Mouse (Mus musculus) heart, embryonic 12.5 days (tissue): ENCODE data around the gene Vps8. TPM values are rescaled to one million over a fixed set of nuclear protein-coding genes. Genes with fewer than 3 reads are reported as not detected.

Source experiments
- ATAC-seq: fragments of 200-750 bp; cut with Nextera tagmentation; 2 replicates; pipeline ENCODE4 v1.8.0; 2017; ENCODE audit warnings: moderate TSS enrichment, moderate library complexity; ENCODE audit not compliant: insufficient number of reproducible peaks, low FRiP score
- H3K27ac ChIP-seq: fragments of 300-500 bp; sonication (generic); 2 replicates; pipeline ENCODE4 v1.5.1; 2016; ENCODE audit warnings: mild to moderate bottlenecking, moderate library complexity; ENCODE audit not compliant: poor library complexity, severe bottlenecking
- H3K27me3 ChIP-seq: fragments of 300-500 bp; sonication (generic); replicated peaks from 2 replicates; pipeline ENCODE4 v1.6.1; 2016; ENCODE audit warnings: mild to moderate bottlenecking, moderate library complexity
- H3K36me3 ChIP-seq: fragments of 300-500 bp; sonication (generic); 2 replicates; pipeline ENCODE4 v1.6.1; 2016; ENCODE audit warnings: mild to moderate bottlenecking, moderate library complexity
- H3K4me1 ChIP-seq: fragments of 300-500 bp; sonication (generic); replicated peaks from 2 replicates; pipeline ENCODE4 v1.6.1; 2016; ENCODE audit warnings: mild to moderate bottlenecking
- H3K4me2 ChIP-seq: fragments of 300-500 bp; sonication (generic); 2 replicates; pipeline ENCODE4 v1.6.1; 2016; ENCODE audit warnings: mild to moderate bottlenecking, moderate library complexity
- H3K4me3 ChIP-seq: fragments of 300-500 bp; sonication (generic); 2 replicates; pipeline ENCODE4 v1.5.1; 2016; ENCODE audit warnings: mild to moderate bottlenecking
- H3K9ac ChIP-seq: fragments of 300-500 bp; sonication (generic); 2 replicates; pipeline ENCODE4 v1.6.1; 2016; ENCODE audit warnings: mild to moderate bottlenecking, moderate library complexity
- H3K9me3 ChIP-seq: fragments of 300-500 bp; sonication (generic); replicated peaks from 2 replicates; pipeline ENCODE4 v1.6.1; 2016; ENCODE audit warnings: mild to moderate bottlenecking, moderate library complexity
- WGBS: fragments of 180-500 bp; shearing (Covaris S2); methylation state at CpG from one replicate; pipeline ENCODE4 v1.1.7; 2016; 5-methylcytosine and 5-hydroxymethylcytosine counted together
- polyA plus RNA-seq: library from polyadenylated mRNA; unstranded; fragments of >200 nt; fragmentation: Nextera tagmentation; extraction: Ambion mirVana; gene quantifications from 2 replicates; pipeline ENCODE4 v1.2.1, GENCODE M21; 2016

Gene Vps8
- polyA plus RNA-seq, 1 experiment from 2014 or later: 29.2 TPM

DNA sequence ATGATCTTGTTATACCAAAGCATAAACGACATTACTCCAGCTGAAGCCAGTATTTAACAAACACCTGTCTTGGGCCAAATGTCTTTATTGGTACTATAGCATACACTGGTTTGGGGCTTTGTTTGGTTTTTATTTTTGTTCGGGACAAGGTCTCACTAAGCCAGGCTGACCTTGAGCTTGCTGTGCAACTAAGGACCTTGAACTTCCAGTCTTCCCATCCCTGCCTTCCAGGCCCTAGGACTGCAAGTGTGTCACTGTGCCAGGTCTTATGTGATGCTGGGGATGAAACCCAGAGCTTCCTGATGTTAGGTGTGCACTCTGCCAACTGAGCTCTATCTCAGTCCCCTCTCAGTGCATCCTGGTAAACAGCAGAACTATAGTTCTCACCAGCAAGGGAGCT, 168.6 kb downstream of the Vps8 start:
- ATAC-seq: no peak
- Histone ChIP-seq H3K27me3 (no peaks in the 10 kb centered on the region), H3K4me3 (no peak overlapping the region)

DNA sequence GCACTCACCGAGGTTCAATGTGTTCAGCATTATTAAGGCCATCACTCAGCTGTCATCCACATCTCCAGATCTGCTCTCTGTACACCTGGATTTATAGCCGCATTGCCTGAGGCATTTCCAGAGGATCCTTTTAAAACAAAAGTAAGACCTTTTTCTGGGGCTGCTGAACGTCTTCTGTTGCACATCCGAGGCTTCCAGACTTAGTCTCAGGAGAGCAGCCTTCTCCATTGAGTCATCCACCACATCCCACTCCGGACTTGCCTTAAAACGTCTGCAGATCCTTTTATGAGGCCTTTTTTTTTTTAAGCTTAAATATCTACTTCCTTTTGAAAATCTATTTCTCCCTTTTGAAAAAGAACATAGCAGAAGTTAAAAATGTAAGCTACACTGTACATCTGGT, 172.6 kb downstream of the Vps8 start:
- no peak overlapping the region for H3K4me2 ChIP-seq
- no peaks in the 10 kb centered on the region for H3K9me3 ChIP-seq
- H3K27ac ChIP-seq: no peak overlapping the region
- ATAC-seq: no peak
- no peaks in the 10 kb centered on the region for H3K36me3 ChIP-seq
- no peak overlapping the region for H3K4me3 ChIP-seq
- H3K4me1 ChIP-seq: 0 out of 2 replicates have a peak, but pooled peaks cover under 1% of the 10 kb centered on the region
- no peaks in the 10 kb centered on the region for H3K27me3 ChIP-seq
- WGBS: 80% methylated on average over 6 of the region's 6 CpGs
- no peak overlapping the region for H3K9ac ChIP-seq

More for the DNA sequence above, 168.6 kb downstream of the Vps8 start:
- Histone ChIP-seq H3K4me2 (no peak overlapping the region), H3K27ac (no peak overlapping the region), H3K36me3 (no peaks in the 10 kb centered on the region), H3K9ac (no peak overlapping the region), H3K9me3 (no peaks in the 10 kb centered on the region), H3K4me1 (0 out of 2 replicates have a peak, but pooled peaks cover 4% of the 10 kb centered on the region)
- 76% methylated on average over 2 of the region's 2 CpGs for WGBS

DNA sequence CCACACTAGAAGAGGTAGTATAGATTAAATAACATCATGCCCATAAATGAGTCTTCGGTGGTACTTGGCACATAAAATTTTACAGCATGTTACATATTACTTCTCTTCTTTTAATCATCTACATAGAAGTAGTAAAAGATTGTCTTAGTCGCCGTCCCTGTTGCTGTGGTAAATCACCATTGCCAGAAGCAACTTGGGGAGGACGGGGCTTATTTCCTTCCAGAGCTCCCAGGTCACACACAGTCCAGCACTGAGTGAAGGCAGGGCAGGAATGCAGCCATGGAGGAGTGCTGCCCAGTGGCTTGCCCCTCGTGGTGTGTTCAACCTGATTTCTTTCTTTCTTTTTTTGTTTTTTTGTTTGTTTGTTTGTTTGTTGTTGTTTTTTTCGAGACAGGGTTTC, 181.4 kb downstream of the Vps8 start:
- no peak overlapping the region for H3K4me3 ChIP-seq
- no peak for ATAC-seq
- no peaks in the 10 kb centered on the region for H3K27me3 ChIP-seq
- H3K9ac ChIP-seq: no peak overlapping the region
- H3K36me3 ChIP-seq: no peaks in the 10 kb centered on the region
- no peaks in the 10 kb centered on the region for H3K9me3 ChIP-seq
- WGBS: 81% methylated on average over 6 of the region's 6 CpGs
- H3K27ac ChIP-seq: no peak overlapping the region
- peaks cover 25% of the 10 kb centered on the region for H3K4me1 ChIP-seq
- no peak overlapping the region for H3K4me2 ChIP-seq

DNA sequence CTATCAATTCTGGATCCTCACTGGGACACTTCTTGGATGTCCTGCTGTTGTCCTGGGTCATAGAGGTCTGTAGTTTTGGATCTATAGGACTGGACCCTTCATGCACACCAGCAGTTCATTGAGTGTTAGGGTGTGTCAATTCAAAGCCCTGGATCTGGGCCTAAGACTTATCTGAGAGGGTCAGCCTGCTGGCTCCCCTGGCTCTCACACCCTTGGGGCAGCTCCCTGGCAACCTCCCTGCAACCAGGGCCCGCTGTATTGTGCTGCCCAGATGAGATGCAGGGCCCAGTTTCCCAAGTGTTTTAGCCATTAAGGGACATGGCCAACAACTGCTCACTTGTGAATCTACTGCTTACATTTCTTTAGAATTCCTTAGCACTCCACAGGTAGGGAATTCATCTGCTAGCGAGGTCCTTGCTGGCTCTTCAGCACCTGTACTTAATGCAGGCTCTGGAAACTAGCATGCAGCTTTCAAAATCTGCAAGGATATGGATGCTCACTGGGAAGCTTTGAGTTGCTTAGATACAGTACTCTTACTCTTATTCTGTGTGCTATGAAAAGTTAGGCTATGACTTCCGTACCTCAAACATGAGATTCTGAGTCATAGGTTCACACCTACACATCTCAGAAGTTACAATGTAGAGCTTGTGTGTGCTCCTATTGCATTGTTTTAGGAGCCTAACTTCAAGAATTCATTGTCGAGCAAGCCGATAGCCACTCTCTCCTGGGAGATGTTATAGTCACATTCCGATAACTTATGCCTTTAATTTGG, 183.5 kb downstream of the Vps8 start:
- Histone ChIP-seq H3K27ac (no peak overlapping the region), H3K27me3 (no peaks in the 10 kb centered on the region), H3K4me3 (no peak overlapping the region), H3K36me3 (no peaks in the 10 kb centered on the region), H3K9me3 (no peaks in the 10 kb centered on the region), H3K4me1 (peaks cover 25% of the 10 kb centered on the region), H3K4me2 (no peak overlapping the region), H3K9ac (no peak overlapping the region)
- ATAC-seq: no peak
- 87% methylated on average over 6 of the region's 6 CpGs for WGBS

DNA sequence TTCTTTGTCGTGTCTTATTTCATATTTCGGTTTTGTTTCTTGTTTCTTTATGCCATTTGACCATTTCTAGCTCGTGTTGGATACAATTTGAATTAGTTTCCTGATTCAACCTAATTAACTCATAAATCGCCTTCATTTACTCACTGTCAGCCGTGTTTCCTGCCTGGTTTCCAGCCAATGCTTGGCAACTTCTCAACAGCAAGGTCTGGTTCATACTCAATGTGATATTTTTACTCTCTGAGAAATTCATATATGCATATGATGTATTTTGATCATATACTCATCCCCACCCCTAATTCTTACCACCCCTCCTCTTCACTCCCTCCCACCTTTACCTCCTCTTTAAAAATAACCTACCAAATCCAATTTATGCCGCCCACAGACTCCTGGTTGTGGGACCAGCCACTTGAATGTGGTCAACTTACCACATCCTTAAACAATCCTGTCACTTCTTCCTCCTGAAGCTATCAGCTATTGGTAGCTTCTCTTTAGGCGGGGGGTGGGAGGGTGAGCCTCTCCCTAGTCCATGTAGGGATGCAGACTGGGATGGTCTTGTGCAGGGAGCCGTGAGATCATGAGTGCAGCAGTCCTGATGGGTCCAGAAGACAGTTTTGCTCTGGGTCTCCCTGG, 184.2 kb downstream of the Vps8 start:
- Histone ChIP-seq H3K27me3 (no peaks in the 10 kb centered on the region), H3K4me3 (no peak overlapping the region), H3K9ac (no peak overlapping the region), H3K4me1 (peaks cover 25% of the 10 kb centered on the region), H3K27ac (no peak overlapping the region; the same call in 1 of the 2 replicates), H3K36me3 (no peaks in the 10 kb centered on the region), H3K4me2 (no peak overlapping the region), H3K9me3 (no peaks in the 10 kb centered on the region)
- ATAC-seq: 0 out of 2 replicates have a peak, but pooled peaks have one; percentile 45
- 80% methylated on average over 8 of the region's 8 CpGs for WGBS

DNA sequence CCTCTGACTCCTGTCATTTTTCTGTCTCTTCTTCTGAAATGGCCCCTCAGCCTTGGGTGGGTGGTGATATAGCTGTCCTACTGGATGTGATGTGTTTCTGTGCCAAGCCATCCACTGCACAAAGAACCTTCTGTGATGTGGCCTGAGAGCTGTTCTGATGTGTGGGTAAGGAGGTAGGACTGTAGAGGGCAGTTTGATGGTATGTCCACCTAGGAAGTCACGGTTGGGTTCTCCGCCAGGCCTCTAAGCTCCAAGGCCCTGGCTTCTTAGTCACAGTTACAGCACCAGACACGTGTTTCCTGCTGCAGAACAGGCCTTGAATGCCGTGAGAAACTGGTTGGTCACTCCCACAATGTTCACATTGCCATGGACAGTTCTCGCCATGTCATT, 184.7 kb downstream of the Vps8 start:
- H3K4me2 ChIP-seq: no peak overlapping the region
- peak overlapping the region; percentile 86 for H3K27ac ChIP-seq
- H3K9me3 ChIP-seq: no peaks in the 10 kb centered on the region
- no peak overlapping the region for H3K4me3 ChIP-seq
- ATAC-seq: no peak
- H3K9ac ChIP-seq: no peak overlapping the region
- H3K4me1 ChIP-seq: peaks cover 25% of the 10 kb centered on the region
- WGBS: 62% methylated on average over 5 of the region's 5 CpGs
- no peaks in the 10 kb centered on the region; the same call in 1 of the 2 replicates for H3K36me3 ChIP-seq
- no peaks in the 10 kb centered on the region for H3K27me3 ChIP-seq

DNA sequence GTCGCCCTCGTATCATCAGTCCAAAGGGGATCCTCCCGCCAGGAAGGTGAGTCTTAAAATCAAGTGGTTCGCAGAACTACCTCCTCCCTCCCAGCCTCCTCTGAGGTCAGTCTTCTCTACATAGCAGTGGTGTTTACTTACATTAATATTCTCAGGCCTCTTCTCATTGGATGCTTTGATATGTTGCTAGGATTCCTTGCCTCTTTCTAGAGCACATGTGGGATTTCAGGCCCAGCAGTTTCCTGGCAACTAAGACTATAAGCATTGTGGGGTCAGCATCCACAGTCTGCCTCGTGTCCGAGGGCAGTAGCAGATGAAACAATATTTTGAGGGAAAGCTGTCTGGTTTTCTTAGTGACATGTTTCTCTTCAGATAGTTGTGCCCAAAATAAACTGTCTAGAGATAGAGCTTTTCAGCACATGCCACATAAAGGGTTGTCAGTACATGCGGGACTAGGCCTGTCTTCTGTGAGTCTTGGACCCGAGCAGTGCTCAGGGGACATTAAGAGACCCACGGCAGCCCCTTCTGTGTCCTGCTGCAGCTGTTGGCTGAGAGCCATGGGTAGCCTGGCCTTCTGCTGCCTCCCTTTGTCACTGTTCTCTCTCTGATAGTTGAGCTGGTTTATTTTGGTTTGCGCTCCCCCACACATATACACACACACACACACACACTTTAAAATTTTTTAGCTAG, 185.4 kb downstream of the Vps8 start:
- H3K4me3 ChIP-seq: no peak overlapping the region
- peaks cover 25% of the 10 kb centered on the region for H3K4me1 ChIP-seq
- no peaks in the 10 kb centered on the region for H3K27me3 ChIP-seq
- peak overlapping the region; percentile 86 for H3K27ac ChIP-seq
- no peaks in the 10 kb centered on the region for H3K9me3 ChIP-seq
- peak; percentile 79 for ATAC-seq
- H3K36me3 ChIP-seq: no peaks in the 10 kb centered on the region; the same call in 1 of the 2 replicates
- H3K4me2 ChIP-seq: no peak overlapping the region
- no peak overlapping the region for H3K9ac ChIP-seq
- 37% methylated on average over 10 of the region's 10 CpGs for WGBS

DNA sequence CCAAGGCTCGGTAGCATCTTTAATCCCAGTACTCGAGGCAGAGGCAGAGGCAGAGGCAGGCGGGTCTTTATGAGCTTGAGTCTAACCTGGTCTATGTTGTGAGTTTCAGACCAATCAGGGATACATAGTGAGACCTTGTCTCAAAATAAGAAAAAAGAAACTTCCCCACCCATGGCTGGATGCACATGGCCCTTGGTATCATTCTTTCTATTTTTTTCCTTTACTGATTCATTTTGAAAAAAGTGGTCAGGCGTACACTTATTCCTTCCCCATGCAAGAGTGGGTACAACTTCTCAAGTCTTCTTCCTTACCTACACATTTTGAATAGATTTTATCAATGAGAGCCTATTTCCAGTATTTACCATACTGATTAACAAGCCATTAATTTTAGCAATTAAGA, 187.6 kb downstream of the Vps8 start:
- Histone ChIP-seq H3K27ac (no peak overlapping the region), H3K36me3 (no peaks in the 10 kb centered on the region; the same call in 1 of the 2 replicates), H3K4me2 (no peak overlapping the region), H3K4me3 (no peak overlapping the region), H3K9me3 (no peaks in the 10 kb centered on the region), H3K4me1 (peaks cover 25% of the 10 kb centered on the region), H3K27me3 (no peaks in the 10 kb centered on the region), H3K9ac (no peak overlapping the region)
- no peak for ATAC-seq
- 87% methylated on average over 4 of the region's 4 CpGs for WGBS

DNA sequence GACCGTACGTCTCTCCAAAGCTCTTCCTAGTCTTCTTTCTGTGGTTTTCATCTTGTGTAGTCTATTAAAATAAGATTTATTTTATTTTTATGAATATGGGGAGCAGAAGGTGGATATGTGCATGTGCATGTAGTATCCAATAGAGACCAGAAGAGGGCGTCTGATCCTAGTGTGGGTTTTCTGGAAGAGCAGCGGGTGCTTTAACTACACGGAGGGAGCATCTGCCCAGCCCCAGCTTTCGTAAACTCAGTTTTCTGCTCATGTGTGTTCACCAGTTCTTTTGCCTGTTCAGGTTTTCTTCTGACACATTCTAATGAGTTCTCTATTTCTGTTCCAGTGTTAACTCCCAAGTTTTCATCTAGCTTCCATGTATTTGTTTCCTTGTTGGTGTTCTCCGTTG, 192.9 kb downstream of the Vps8 start:
- no peak overlapping the region for H3K27ac ChIP-seq
- no peaks in the 10 kb centered on the region for H3K27me3 ChIP-seq
- H3K4me1 ChIP-seq: peaks cover 15% of the 10 kb centered on the region
- no peaks in the 10 kb centered on the region; the same call in 1 of the 2 replicates for H3K36me3 ChIP-seq
- H3K9me3 ChIP-seq: peaks cover 3% of the 10 kb centered on the region; the same call in 1 of the 2 replicates
- H3K4me2 ChIP-seq: no peak overlapping the region
- H3K9ac ChIP-seq: no peak overlapping the region
- ATAC-seq: no peak
- 57% methylated on average over 7 of the region's 7 CpGs for WGBS
- no peak overlapping the region for H3K4me3 ChIP-seq

DNA sequence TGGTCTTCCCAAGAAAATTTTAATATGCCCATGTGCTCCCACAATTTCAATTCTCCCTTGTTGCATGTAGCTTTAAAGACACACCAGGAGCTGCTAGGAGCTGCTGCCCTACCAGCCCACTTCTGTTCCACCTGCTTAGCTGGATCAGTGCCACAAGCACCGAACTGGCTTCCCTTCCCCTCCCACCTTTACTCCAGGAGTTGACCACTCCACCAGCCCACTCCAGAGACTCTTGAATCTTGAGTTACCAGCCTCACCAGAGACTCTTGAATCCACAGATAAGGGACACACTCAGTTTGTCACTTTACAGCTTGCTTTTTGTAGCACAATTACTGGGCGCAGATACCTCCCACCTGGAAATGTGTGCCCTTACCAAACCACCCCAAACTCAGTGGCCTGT, 197.7 kb downstream of the Vps8 start:
- H3K27me3 ChIP-seq: no peaks in the 10 kb centered on the region
- H3K27ac ChIP-seq: no peak overlapping the region
- peaks cover 15% of the 10 kb centered on the region for H3K4me1 ChIP-seq
- peaks cover 4% of the 10 kb centered on the region; the same call in 1 of the 2 replicates for H3K36me3 ChIP-seq
- H3K9me3 ChIP-seq: peaks cover 3% of the 10 kb centered on the region; the same call in 1 of the 2 replicates
- WGBS: 58% methylated on average over 2 of the region's 2 CpGs
- ATAC-seq: no peak
- H3K9ac ChIP-seq: no peak overlapping the region
- no peak overlapping the region for H3K4me2 ChIP-seq
- no peak overlapping the region for H3K4me3 ChIP-seq
